Mouse (Mus musculus) adrenal gland, adult 8-10 months (tissue): Measurements from ENCODE around the gene Ctu2. TPM values are rescaled to one million over a fixed set of nuclear protein-coding genes. Genes with fewer than 3 reads are reported as not detected.
A peak's percentile ranks its signal among the peaks of the same experiment; 100 is the strongest.

Source experiments
- DNase-seq: peaks from one replicate; pipeline ENCODE4 v3.0.0; 2022
- total RNA-seq, 4 experiments: library from RNA; stranded (reverse); gene quantifications; 2 replicates each; pipeline ENCODE4 v1.2.4; 2022

Gene Ctu2
- total RNA-seq, 4 experiments from 2014 or later = 25.8 to 28.5 (median 26.2) TPM

GRCm38 (mm10) chr8:122451161-122451703 is 24.7 kb upstream of the Ctu2 start:
- no peak for DNase-seq

- DNase-seq = no peak
Measured at GRCm38 (mm10) chr8:122452154-122452553, 23.8 kb upstream of the Ctu2 start.

- no peak for DNase-seq
Measured at GRCm38 (mm10) chr8:122454409-122454808, 21.5 kb upstream of the Ctu2 start.

- DNase-seq = no peak
Measured at GRCm38 (mm10) chr8:122457171-122457570, 18.8 kb upstream of the Ctu2 start.

GRCm38 (mm10) chr8:122459218-122459900 is 16.6 kb upstream of the Ctu2 start:
- DNase-seq = no peak

GRCm38 (mm10) chr8:122459990-122460389 is 16.0 kb upstream of the Ctu2 start:
- DNase-seq = no peak

- no peak for DNase-seq
Measured at GRCm38 (mm10) chr8:122460524-122461472, 15.1 kb upstream of the Ctu2 start, which contains the start of gene Snai3. Gene Snai3, minus strand, starts transcription at chr8:122460733.

- no peak for DNase-seq
Measured at GRCm38 (mm10) chr8:122461473-122462148, 14.3 kb upstream of the Ctu2 start.

GRCm38 (mm10) chr8:122462510-122462909 is 13.4 kb upstream of the Ctu2 start:
- no peak for DNase-seq

GRCm38 (mm10) chr8:122463651-122464640 is 12.0 kb upstream of the Ctu2 start:
- DNase-seq = no peak

GRCm38 (mm10) chr8:122464985-122465384 is 11.0 kb upstream of the Ctu2 start:
- DNase-seq = peak; percentile 51

- DNase-seq = no peak
Measured at GRCm38 (mm10) chr8:122467816-122468215, 8.1 kb upstream of the Ctu2 start.

GRCm38 (mm10) chr8:122469407-122469806 is 6.5 kb upstream of the Ctu2 start:
- no peak for DNase-seq

GRCm38 (mm10) chr8:122469965-122470364 is 6.0 kb upstream of the Ctu2 start:
- no peak for DNase-seq

GRCm38 (mm10) chr8:122470691-122471090 is 5.3 kb upstream of the Ctu2 start:
- no peak for DNase-seq

GRCm38 (mm10) chr8:122473911-122474421 is 2.0 kb upstream of the Ctu2 start:
- no peak for DNase-seq

- peak; percentile 64 for DNase-seq
Measured at GRCm38 (mm10) chr8:122474951-122475560, 887 bp upstream of the Ctu2 start.

- DNase-seq = no peak
Measured at GRCm38 (mm10) chr8:122482448-122482847, 6.5 kb downstream of the Ctu2 start.

GRCm38 (mm10) chr8:122483877-122484276 is 7.9 kb downstream of the Ctu2 start:
- no peak for DNase-seq

GRCm38 (mm10) chr8:122484831-122485230 is 8.9 kb downstream of the Ctu2 start:
- DNase-seq = no peak

- no peak for DNase-seq
Measured at GRCm38 (mm10) chr8:122488387-122488786, 12.4 kb downstream of the Ctu2 start.
